Mouse (Mus musculus) C2C12 (cell line): ENCODE measurements around the gene Nol4l.

ENCODE experiments used
- CTCF ChIP-seq: IDR thresholded peaks from one replicate; pipeline ENCODE4 v1.5.1; 2011; ENCODE audit not compliant: control insufficient read depth, insufficient read depth, insufficient read length
- MAX ChIP-seq: IDR thresholded peaks from one replicate; pipeline ENCODE4 v1.6.1; 2011; ENCODE audit warnings: mild to moderate bottlenecking, control low read depth

DNA sequence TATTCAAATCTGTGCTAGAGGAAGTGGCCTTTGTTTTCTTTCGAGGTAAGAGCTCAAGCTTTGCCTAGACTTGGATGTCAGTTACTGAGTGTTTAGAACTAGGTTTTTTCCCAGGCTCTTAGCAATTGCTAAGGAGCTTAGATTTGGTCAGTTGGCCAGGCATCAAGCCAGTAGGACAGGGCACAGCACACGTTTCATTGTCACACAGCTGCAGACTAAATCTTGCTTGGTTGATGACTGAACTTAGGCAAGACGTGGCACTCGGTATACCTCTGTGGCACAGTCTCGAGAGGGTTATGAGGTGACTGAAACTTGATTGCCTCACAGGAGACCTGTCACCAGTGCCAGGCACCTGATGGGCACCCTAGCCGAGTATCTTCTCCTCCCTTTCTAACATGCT is 122.9 kb downstream of the Nol4l start:
- TF ChIP-seq CTCF (no peak), MAX (no peak)
